Mouse (Mus musculus): ENCODE results near the gene Ntm. TPM values are rescaled to one million over a fixed set of nuclear protein-coding genes. Genes with fewer than 3 reads are reported as not detected.

The Ntm gene
- polyA plus RNA-seq, 2 experiments = 23.9 to 32.4 TPM

GRCm38 (mm10) chr9:29220493-29220892 is 742.4 kb downstream of the Ntm start:
- H3K36me3 ChIP-seq (ENCODE audit: control insufficient read depth, insufficient read depth, low read length) = no peaks in the 10 kb centered on the region
- no peaks in the 10 kb centered on the region for H3K9me3 ChIP-seq (ENCODE audit: control insufficient read depth, low read length)
- no peak overlapping the region for H3K4me2 ChIP-seq (replicated peaks; ENCODE audit: low read depth, low read length, severe bottlenecking)
- WGBS = 24% methylated on average over 11 of the region's 11 CpGs
- no peak for ATAC-seq (ENCODE audit: low FRiP score, low read depth)
- no peaks in the 10 kb centered on the region; the same call in 1 of the 2 replicates for H3K27me3 ChIP-seq (ENCODE audit: control insufficient read depth, insufficient read depth, low read length)
- H3K4me1 ChIP-seq (ENCODE audit: control insufficient read depth, insufficient read depth, low read length) = no peaks in the 10 kb centered on the region
- H3K4me3 ChIP-seq (replicated peaks; ENCODE audit: low read length) = no peak overlapping the region
- no peak for TF ChIP-seq POLR2A (IDR thresholded peaks at IDR 0.05; ENCODE audit: borderline replicate concordance, extremely low read depth, insufficient read depth, insufficient read length)
- no peak overlapping the region for H3K9ac ChIP-seq (ENCODE audit: low read depth, low read length, severe bottlenecking)
- no peak for DNase-seq (ENCODE audit: low spot score)
- H3K27ac ChIP-seq (replicated peaks; ENCODE audit: low read depth, low read length) = no peak overlapping the region

GRCm38 (mm10) chr9:29217951-29218350 is 745.0 kb downstream of the Ntm start:
- Histone ChIP-seq H3K4me1 (ENCODE audit: control insufficient read depth, insufficient read depth, low read length) (no peaks in the 10 kb centered on the region), H3K27me3 (ENCODE audit: control insufficient read depth, insufficient read depth, low read length) (no peaks in the 10 kb centered on the region; the same call in 1 of the 2 replicates), H3K36me3 (ENCODE audit: control insufficient read depth, insufficient read depth, low read length) (no peaks in the 10 kb centered on the region), H3K4me2 (replicated peaks; ENCODE audit: low read depth, low read length, severe bottlenecking) (no peak overlapping the region), H3K4me3 (replicated peaks; ENCODE audit: low read length) (no peak overlapping the region), H3K9me3 (ENCODE audit: control insufficient read depth, low read length) (no peaks in the 10 kb centered on the region), H3K27ac (replicated peaks; ENCODE audit: low read depth, low read length) (no peak overlapping the region), H3K9ac (ENCODE audit: low read depth, low read length, severe bottlenecking) (no peak overlapping the region)
- TF ChIP-seq POLR2A (IDR thresholded peaks at IDR 0.05; ENCODE audit: borderline replicate concordance, extremely low read depth, insufficient read depth, insufficient read length) = no peak
- 86% methylated on average over 7 of the region's 7 CpGs for WGBS
- DNase-seq (ENCODE audit: low spot score) = no peak
- no peak for ATAC-seq (ENCODE audit: low FRiP score, low read depth)

GRCm38 (mm10) chr9:29216528-29216927 is 746.4 kb downstream of the Ntm start:
- H3K27me3 ChIP-seq (ENCODE audit: control insufficient read depth, insufficient read depth, low read length) = no peaks in the 10 kb centered on the region
- no peak for ATAC-seq (ENCODE audit: low FRiP score, low read depth)
- no peaks in the 10 kb centered on the region for H3K4me1 ChIP-seq (ENCODE audit: control insufficient read depth, insufficient read depth, low read length)
- H3K4me3 ChIP-seq (replicated peaks; ENCODE audit: low read length) = no peak overlapping the region
- no peaks in the 10 kb centered on the region for H3K36me3 ChIP-seq (ENCODE audit: control insufficient read depth, insufficient read depth, low read length)
- WGBS = 94% methylated on average over 8 of the region's 8 CpGs
- H3K4me2 ChIP-seq (replicated peaks; ENCODE audit: low read depth, low read length, severe bottlenecking) = no peak overlapping the region
- no peak overlapping the region for H3K9ac ChIP-seq (ENCODE audit: low read depth, low read length, severe bottlenecking)
- H3K9me3 ChIP-seq (ENCODE audit: control insufficient read depth, low read length) = no peaks in the 10 kb centered on the region
- no peak overlapping the region for H3K27ac ChIP-seq (replicated peaks; ENCODE audit: low read depth, low read length)
- TF ChIP-seq POLR2A (IDR thresholded peaks at IDR 0.05; ENCODE audit: borderline replicate concordance, extremely low read depth, insufficient read depth, insufficient read length) = no peak
- DNase-seq (ENCODE audit: low spot score) = no peak

- ATAC-seq (ENCODE audit: low FRiP score, low read depth) (no peak), DNase-seq (ENCODE audit: low spot score) (no peak)
- H3K27me3 ChIP-seq (ENCODE audit: control insufficient read depth, insufficient read depth, low read length) = no peaks in the 10 kb centered on the region
- TF ChIP-seq POLR2A (IDR thresholded peaks at IDR 0.05; ENCODE audit: borderline replicate concordance, extremely low read depth, insufficient read depth, insufficient read length) = no peak
- H3K27ac ChIP-seq (replicated peaks; ENCODE audit: low read depth, low read length) = no peak overlapping the region
- H3K4me1 ChIP-seq (ENCODE audit: control insufficient read depth, insufficient read depth, low read length) = no peaks in the 10 kb centered on the region
- H3K4me2 ChIP-seq (replicated peaks; ENCODE audit: low read depth, low read length, severe bottlenecking) = no peak overlapping the region
- no peaks in the 10 kb centered on the region for H3K36me3 ChIP-seq (ENCODE audit: control insufficient read depth, insufficient read depth, low read length)
- H3K4me3 ChIP-seq (replicated peaks; ENCODE audit: low read length) = no peak overlapping the region
- no peaks in the 10 kb centered on the region for H3K9me3 ChIP-seq (ENCODE audit: control insufficient read depth, low read length)
- no peak overlapping the region for H3K9ac ChIP-seq (ENCODE audit: low read depth, low read length, severe bottlenecking)
- WGBS = 86% methylated on average over 2 of the region's 2 CpGs
These were observed 747.1 kb downstream of the Ntm start for GRCm38 (mm10) chr9:29215796-29216195.

- no peak overlapping the region for H3K4me2 ChIP-seq (replicated peaks; ENCODE audit: low read depth, low read length, severe bottlenecking)
- no peaks in the 10 kb centered on the region for H3K27me3 ChIP-seq (ENCODE audit: control insufficient read depth, insufficient read depth, low read length)
- no peaks in the 10 kb centered on the region for H3K9me3 ChIP-seq (ENCODE audit: control insufficient read depth, low read length)
- WGBS = 85% methylated on average over 1 of the region's 1 CpGs
- no peak for TF ChIP-seq POLR2A (IDR thresholded peaks at IDR 0.05; ENCODE audit: borderline replicate concordance, extremely low read depth, insufficient read depth, insufficient read length)
- no peak overlapping the region for H3K4me3 ChIP-seq (replicated peaks; ENCODE audit: low read length)
- DNase-seq (ENCODE audit: low spot score) = no peak
- no peak overlapping the region for H3K27ac ChIP-seq (replicated peaks; ENCODE audit: low read depth, low read length)
- H3K9ac ChIP-seq (ENCODE audit: low read depth, low read length, severe bottlenecking) = no peak overlapping the region
- H3K36me3 ChIP-seq (ENCODE audit: control insufficient read depth, insufficient read depth, low read length) = no peaks in the 10 kb centered on the region
- H3K4me1 ChIP-seq (ENCODE audit: control insufficient read depth, insufficient read depth, low read length) = no peaks in the 10 kb centered on the region
- no peak for ATAC-seq (ENCODE audit: low FRiP score, low read depth)
These were observed 747.7 kb downstream of the Ntm start for GRCm38 (mm10) chr9:29215241-29215640.

- TF ChIP-seq POLR2A (IDR thresholded peaks at IDR 0.05; ENCODE audit: borderline replicate concordance, extremely low read depth, insufficient read depth, insufficient read length) = no peak
- 88% methylated on average over 2 of the region's 2 CpGs for WGBS
- no peaks in the 10 kb centered on the region for H3K36me3 ChIP-seq (ENCODE audit: control insufficient read depth, insufficient read depth, low read length)
- H3K27me3 ChIP-seq (ENCODE audit: control insufficient read depth, insufficient read depth, low read length) = peaks cover 16% of the 10 kb centered on the region; the same call in 1 of the 2 replicates
- DNase-seq (ENCODE audit: low spot score) (no peak), ATAC-seq (ENCODE audit: low FRiP score, low read depth) (no peak)
- no peak overlapping the region for H3K4me2 ChIP-seq (replicated peaks; ENCODE audit: low read depth, low read length, severe bottlenecking)
- no peaks in the 10 kb centered on the region for H3K4me1 ChIP-seq (ENCODE audit: control insufficient read depth, insufficient read depth, low read length)
- no peak overlapping the region for H3K27ac ChIP-seq (replicated peaks; ENCODE audit: low read depth, low read length)
- H3K9ac ChIP-seq (ENCODE audit: low read depth, low read length, severe bottlenecking) = no peak overlapping the region
- no peaks in the 10 kb centered on the region for H3K9me3 ChIP-seq (ENCODE audit: control insufficient read depth, low read length)
- H3K4me3 ChIP-seq (replicated peaks; ENCODE audit: low read length) = no peak overlapping the region
These were observed 753.7 kb downstream of the Ntm start for GRCm38 (mm10) chr9:29209243-29209642.
